33 mouse cellular contexts compared by ENCODE assay signal in genomic region chr11:108233015-108233414, GRCm38 (mm10).
"Had no signal": no experiment of that assay in that cellular context is flagged by ENCODE, and none has a peak within 500 bp of the region (broad histone marks: within the 10 kb centered on the region; RNA-seq: fewer than 3 reads in every experiment).

No protein-coding gene starts in this region.

- DNase-seq: heart, postnatal 10 days; heart, postnatal 14 days; heart, postnatal 36 days; heart, postnatal 4 days; kidney, adult 11 months; kidney, adult 18-20 months; kidney, adult 2 months; kidney, adult 9 months; kidney, postnatal 10 days; kidney, postnatal 14 days; kidney, postnatal 25 days; kidney, postnatal 36 days; kidney, postnatal 4 days; layer of hippocampus, adult 9-11 months; layer of hippocampus, postnatal 36 days had no signal

- H3K4me3 ChIP-seq: heart, embryonic 10.5 days; heart, embryonic 12.5 days; heart, embryonic 13.5 days; heart, embryonic 15.5 days; hindbrain, embryonic 10.5 days; hindbrain, embryonic 12.5 days; hindbrain, embryonic 13.5 days; hindbrain, embryonic 15.5 days; intestine, embryonic 15.5 days; kidney, embryonic 15.5 days; layer of hippocampus, adult 2 months had no signal

- ATAC-seq: hindbrain, embryonic 16.5 days; hindbrain, postnatal 0 days; inflammation-experienced regulatory T-cells, adult 6 months; intestine, embryonic 15.5 days; intestine, embryonic 16.5 days; intestine, postnatal 0 days had no signal

- H3K27me3 ChIP-seq: heart, embryonic 12.5 days; heart, embryonic 13.5 days; heart, embryonic 15.5 days; hindbrain, embryonic 12.5 days; hindbrain, embryonic 13.5 days; hindbrain, embryonic 15.5 days; intestine, embryonic 15.5 days; kidney, embryonic 15.5 days had no signal

- H3K36me3 ChIP-seq: heart, embryonic 10.5 days; heart, embryonic 12.5 days; heart, embryonic 13.5 days; heart, embryonic 15.5 days; hindbrain, embryonic 10.5 days; hindbrain, embryonic 12.5 days; hindbrain, embryonic 13.5 days; hindbrain, embryonic 15.5 days; intestine, embryonic 15.5 days; kidney, embryonic 15.5 days had no signal

- H3K9ac ChIP-seq: heart, embryonic 12.5 days; heart, embryonic 13.5 days; heart, embryonic 15.5 days; hindbrain, embryonic 12.5 days; hindbrain, embryonic 13.5 days; hindbrain, embryonic 14.5 days; hindbrain, embryonic 15.5 days; intestine, embryonic 15.5 days; kidney, embryonic 15.5 days had no signal

- H3K27ac ChIP-seq: heart, embryonic 10.5 days; heart, embryonic 13.5 days; heart, embryonic 15.5 days; hindbrain, embryonic 10.5 days; hindbrain, embryonic 12.5 days; hindbrain, embryonic 13.5 days; hindbrain, embryonic 14.5 days; hindbrain, embryonic 15.5 days; hindbrain, postnatal 0 days; intestine, embryonic 15.5 days; kidney, embryonic 15.5 days; kidney, postnatal 0 days had no signal

- H3K9me3 ChIP-seq: heart, embryonic 10.5 days; heart, embryonic 12.5 days; heart, embryonic 13.5 days; heart, embryonic 15.5 days; hindbrain, embryonic 10.5 days; hindbrain, embryonic 12.5 days; hindbrain, embryonic 13.5 days; hindbrain, embryonic 15.5 days; intestine, embryonic 15.5 days; kidney, embryonic 15.5 days had no signal
